Mouse (Mus musculus): ENCODE results near the gene Jade2. TPM values are rescaled to one million over a fixed set of nuclear protein-coding genes. Genes with fewer than 3 reads are reported as not detected.

The Jade2 gene
- polyA plus RNA-seq, 1 experiment, result 2.6 TPM

Other genes with a start within 250 kb of the Jade2 start
- 43.4 and 50.7 TPM in 2 replicates for gene Nhp2, start 237.9 kb downstream of the Jade2 start, polyA plus RNA-seq (2012; ENCODE audit: insufficient read depth, insufficient read length, missing spikeins)
- 11.1 and 11.6 TPM in 2 replicates for gene Rmnd5b, start 221.8 kb downstream of the Jade2 start, polyA plus RNA-seq (2012; ENCODE audit: insufficient read depth, insufficient read length, missing spikeins)
- gene N4bp3, start 206.8 kb downstream of the Jade2 start, polyA plus RNA-seq (2012; ENCODE audit: insufficient read depth, insufficient read length, missing spikeins), result 2.0 and 4.8 TPM in 2 replicates
- 0.46 and 0.52 TPM in 2 replicates for gene D930048N14Rik, start 206.7 kb downstream of the Jade2 start, polyA plus RNA-seq (2012; ENCODE audit: insufficient read depth, insufficient read length, missing spikeins)
- gene 0610009B22Rik, start 168.8 kb downstream of the Jade2 start, polyA plus RNA-seq (2012; ENCODE audit: insufficient read depth, insufficient read length, missing spikeins), result 76.0 and 82.6 TPM in 2 replicates
- 8.8 and 12.5 TPM in 2 replicates for gene Sec24a, start 94.0 kb downstream of the Jade2 start, polyA plus RNA-seq (2012; ENCODE audit: insufficient read depth, insufficient read length, missing spikeins)
- gene Sar1b, start 94.0 kb downstream of the Jade2 start, polyA plus RNA-seq (2012; ENCODE audit: insufficient read depth, insufficient read length, missing spikeins), result 158 and 181 TPM in 2 replicates
- 11.1 and 11.7 TPM in 2 replicates for gene Cdkn2aipnl, start 110.0 kb upstream of the Jade2 start, polyA plus RNA-seq (2012; ENCODE audit: insufficient read depth, insufficient read length, missing spikeins)
- gene Ube2b, start 143.1 kb upstream of the Jade2 start, polyA plus RNA-seq (2012; ENCODE audit: insufficient read depth, insufficient read length, missing spikeins), result 235 and 242 TPM in 2 replicates
- 9.6 and 21.9 TPM in 2 replicates for gene Cdkl3, start 146.6 kb upstream of the Jade2 start, polyA plus RNA-seq (2012; ENCODE audit: insufficient read depth, insufficient read length, missing spikeins)
- gene Ppp2ca, start 241.0 kb upstream of the Jade2 start, polyA plus RNA-seq (2012; ENCODE audit: insufficient read depth, insufficient read length, missing spikeins), result 59.4 and 68.0 TPM in 2 replicates

Data from brown adipose tissue, adult 24 weeks (tissue).